Mouse (Mus musculus) C2C12 (cell line): ENCODE results near the gene Col11a2. TPM values are rescaled to one million over a fixed set of nuclear protein-coding genes. Genes with fewer than 3 reads are reported as not detected.

Experiments used
- H3K27me3 ChIP-seq: one replicate; pipeline ENCODE4 v1.6.1; 2011; ENCODE audit not compliant: control insufficient read depth, insufficient read depth, insufficient read length
- H3K36me3 ChIP-seq: one replicate; pipeline ENCODE4 v1.6.1; 2011; ENCODE audit not compliant: control insufficient read depth, insufficient read depth
- H3K4me3 ChIP-seq: one replicate; pipeline ENCODE4 v1.5.1; 2011; ENCODE audit warnings: mild to moderate bottlenecking, control low read depth; ENCODE audit not compliant: poor library complexity, insufficient read depth, severe bottlenecking
- H3K79me2 ChIP-seq: one replicate; pipeline ENCODE4 v1.6.1; 2011; ENCODE audit not compliant: control insufficient read depth, insufficient read depth
- H3K79me3 ChIP-seq: one replicate; pipeline ENCODE4 v1.6.1; 2011; ENCODE audit warnings: low read depth, control low read depth
- H3ac ChIP-seq: one replicate; pipeline ENCODE3; 2011; ENCODE audit warnings: low read depth; ENCODE audit not compliant: control insufficient read depth, insufficient read length
- CEBPB ChIP-seq: IDR thresholded peaks from one replicate; pipeline ENCODE4 v1.6.1; 2011; ENCODE audit warnings: low read depth, mild to moderate bottlenecking, control low read depth, moderate library complexity
- CTCF ChIP-seq: IDR thresholded peaks from one replicate; pipeline ENCODE4 v1.5.1; 2011; ENCODE audit not compliant: control insufficient read depth, insufficient read depth, insufficient read length
- FOSL1 ChIP-seq: IDR thresholded peaks from one replicate; pipeline ENCODE4 v1.8.0; 2011; ENCODE audit warnings: mild to moderate bottlenecking, low read length; ENCODE audit not compliant: poor library complexity, insufficient read depth, severe bottlenecking
- MAX ChIP-seq: IDR thresholded peaks from one replicate; pipeline ENCODE4 v1.6.1; 2011; ENCODE audit warnings: mild to moderate bottlenecking, control low read depth
- MYOD1 ChIP-seq: IDR thresholded peaks from one replicate; pipeline ENCODE4 v1.6.1; 2011; ENCODE audit warnings: low read depth; ENCODE audit not compliant: control insufficient read depth, insufficient read length
- MYOG ChIP-seq: IDR thresholded peaks from one replicate; pipeline ENCODE4 v1.6.1; 2011; ENCODE audit not compliant: control insufficient read depth, insufficient read length; ENCODE audit errors: extremely low read depth
- USF1 ChIP-seq: IDR thresholded peaks from one replicate; pipeline ENCODE4 v1.6.1; 2011; ENCODE audit warnings: low read depth, mild to moderate bottlenecking, control low read depth, moderate library complexity
- polyA plus RNA-seq: library from polyadenylated mRNA; unstranded; fragments of >200 nt; fragmentation: generic; extraction: Trizol; gene quantifications from one replicate; pipeline ENCODE4 v1.2.1, GENCODE M21; 2012; ENCODE audit warnings: missing spikeins

The Col11a2 gene
- polyA plus RNA-seq, 1 experiment, result 0.77 TPM

DNA sequence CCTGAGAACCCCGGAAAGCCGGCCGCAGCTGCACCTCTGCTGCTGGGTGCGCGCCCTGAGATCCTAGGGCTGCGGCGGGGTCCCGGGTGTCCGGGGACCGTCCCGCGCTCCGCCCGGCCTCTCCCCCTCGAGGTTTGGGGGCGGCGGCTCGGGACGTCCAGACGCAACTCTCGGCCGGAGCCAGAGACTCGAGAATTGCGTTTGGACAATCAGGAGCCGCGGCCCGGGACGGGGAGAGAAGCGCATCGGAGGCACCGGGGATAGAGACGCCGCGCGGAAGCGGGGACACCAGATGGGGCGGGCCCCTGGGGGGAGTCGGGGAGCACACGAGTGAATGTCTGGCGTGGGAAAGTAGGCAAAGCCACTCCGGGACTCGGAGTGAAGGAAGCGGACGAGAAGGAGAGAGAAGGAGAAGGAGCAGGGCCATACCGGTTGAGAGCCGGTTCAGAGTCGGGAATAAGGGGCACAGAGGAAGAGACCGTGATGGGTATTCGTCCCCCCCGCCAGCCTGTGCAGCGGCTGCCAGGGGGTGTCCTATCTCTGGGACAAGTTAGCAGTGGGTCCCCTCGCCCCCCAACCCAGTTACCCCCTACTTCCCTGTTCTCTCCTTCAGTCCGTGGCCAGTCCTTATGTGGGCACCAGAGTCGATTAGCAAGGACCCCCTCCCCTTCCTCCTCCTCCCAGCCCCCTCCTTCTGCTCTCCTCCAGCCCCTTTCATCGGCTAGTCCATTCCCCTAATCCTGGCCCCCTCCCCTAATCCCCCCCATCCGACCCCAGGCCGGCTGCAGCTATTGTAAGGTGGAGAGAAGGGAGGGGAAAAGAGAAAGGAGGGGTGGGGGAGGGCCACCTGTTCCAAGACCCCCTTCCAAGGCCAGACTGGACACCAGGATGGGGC lies 14.1 kb upstream of the Col11a2 start:
- H3K36me3 ChIP-seq, result peaks cover 21% of the 10 kb centered on the region

DNA sequence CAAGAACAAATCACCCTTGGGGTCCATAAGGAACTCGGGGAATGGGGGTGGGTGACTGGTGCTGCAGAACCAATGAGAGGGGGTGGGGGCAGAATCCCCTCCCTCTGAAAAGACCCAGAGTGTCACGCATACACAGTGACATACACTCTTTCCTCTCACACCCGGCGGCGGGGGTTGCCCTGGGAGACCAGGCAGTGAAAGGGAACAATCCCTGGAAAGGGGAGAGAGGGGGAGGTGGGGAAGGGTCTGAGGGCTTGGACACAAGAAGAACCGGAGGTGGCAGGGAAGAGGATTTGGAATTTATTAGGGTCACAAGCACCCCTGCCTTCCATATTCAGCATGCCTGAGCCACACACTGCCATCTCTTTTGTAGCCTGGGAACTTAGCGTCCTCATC lies 13.5 kb upstream of the Col11a2 start:
- H3K79me3 ChIP-seq, result peaks cover 20% of the 10 kb centered on the region
- H3K27me3 ChIP-seq, result no peaks in the 10 kb centered on the region
- H3K4me3 ChIP-seq, result no peak overlapping the region
- H3ac ChIP-seq, result no peak overlapping the region
- H3K36me3 ChIP-seq, result peaks cover 24% of the 10 kb centered on the region
- H3K79me2 ChIP-seq, result peaks cover 25% of the 10 kb centered on the region
- TF ChIP-seq MYOD1, result no peak

More for the DNA sequence above, 14.1 kb upstream of the Col11a2 start:
- H3ac ChIP-seq, result peak overlapping the region; percentile 87
- no peaks in the 10 kb centered on the region for H3K27me3 ChIP-seq
- H3K79me2 ChIP-seq, result peaks cover 19% of the 10 kb centered on the region
- peak overlapping the region; percentile 61 for H3K4me3 ChIP-seq
- TF ChIP-seq MYOD1 (no peak), MAX (no peak), CTCF (no peak), CEBPB (no peak), FOSL1 (no peak), MYOG (no peak), USF1 (no peak)
- H3K79me3 ChIP-seq, result peaks cover 13% of the 10 kb centered on the region

DNA sequence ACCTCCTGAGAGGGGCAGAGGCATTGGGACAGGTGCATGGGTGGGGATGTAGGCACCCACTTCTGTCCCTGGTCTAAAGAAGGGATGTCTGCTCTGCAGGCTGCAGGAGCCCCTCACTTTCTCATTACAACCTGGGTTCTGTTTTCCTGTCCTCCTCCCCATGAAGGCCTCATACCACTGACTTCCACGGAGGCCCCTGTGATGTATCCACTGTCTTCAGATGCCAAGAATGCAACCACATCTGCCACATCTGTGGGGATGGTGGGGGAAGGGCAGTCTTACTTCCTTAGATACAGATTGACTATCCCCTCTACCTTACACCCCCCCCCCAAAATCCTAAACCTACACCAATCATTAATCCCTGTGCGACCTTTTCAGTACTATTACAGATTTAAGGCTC lies 13.0 kb upstream of the Col11a2 start:
- H3ac ChIP-seq, result no peak overlapping the region
- H3K4me3 ChIP-seq, result no peak overlapping the region
- H3K79me2 ChIP-seq, result peaks cover 30% of the 10 kb centered on the region
- H3K36me3 ChIP-seq, result peaks cover 24% of the 10 kb centered on the region
- peaks cover 24% of the 10 kb centered on the region for H3K79me3 ChIP-seq
- TF ChIP-seq FOSL1 (no peak), CEBPB (no peak), MYOG (no peak), CTCF (no peak), MAX (no peak), USF1 (no peak), MYOD1 (no peak)
- H3K27me3 ChIP-seq, result no peaks in the 10 kb centered on the region

DNA sequence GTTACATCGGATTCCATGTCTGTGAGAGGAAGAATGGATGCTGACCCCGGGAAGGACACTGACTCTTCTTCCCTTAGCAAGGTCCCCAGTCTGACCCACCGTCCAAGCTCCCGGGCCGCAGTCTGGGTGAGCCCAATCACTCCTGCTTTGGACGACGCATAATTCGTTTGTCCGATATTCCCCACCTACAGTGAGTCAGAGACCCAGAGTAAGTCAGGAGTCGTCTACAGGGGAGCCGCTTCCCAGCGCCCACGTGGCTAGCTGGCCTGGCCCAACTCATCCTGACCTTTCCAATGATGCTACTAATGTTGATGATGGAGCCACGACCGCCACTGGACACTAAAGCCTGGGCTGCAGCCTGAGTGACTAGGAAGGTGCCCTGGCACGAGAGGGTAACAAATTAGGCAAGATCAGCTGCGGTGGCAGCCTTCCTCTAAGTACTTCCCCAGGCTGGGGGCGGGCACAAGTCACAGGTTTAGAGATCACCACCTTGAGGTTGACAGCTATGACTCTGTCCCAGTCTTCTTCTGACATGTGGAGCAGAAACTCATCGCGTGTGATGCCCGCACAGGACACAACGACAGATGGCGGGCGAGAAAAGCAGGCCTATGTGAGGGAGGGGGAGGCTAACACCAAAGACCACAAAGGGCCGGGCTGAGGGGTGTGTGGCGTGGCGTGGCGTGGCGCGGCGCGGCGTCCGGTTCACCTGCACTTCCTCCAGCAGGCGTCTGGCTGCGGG lies 12.2 kb upstream of the Col11a2 start:
- H3K79me3 ChIP-seq, result peaks cover 26% of the 10 kb centered on the region
- peak overlapping the region; percentile 78 for H3ac ChIP-seq
- peaks cover 24% of the 10 kb centered on the region for H3K36me3 ChIP-seq
- no peaks in the 10 kb centered on the region for H3K27me3 ChIP-seq
- no peak for TF ChIP-seq CEBPB
- TF ChIP-seq USF1, result peak; percentile 19
- H3K79me2 ChIP-seq, result peaks cover 32% of the 10 kb centered on the region
- peak overlapping the region; percentile 38 for H3K4me3 ChIP-seq

DNA sequence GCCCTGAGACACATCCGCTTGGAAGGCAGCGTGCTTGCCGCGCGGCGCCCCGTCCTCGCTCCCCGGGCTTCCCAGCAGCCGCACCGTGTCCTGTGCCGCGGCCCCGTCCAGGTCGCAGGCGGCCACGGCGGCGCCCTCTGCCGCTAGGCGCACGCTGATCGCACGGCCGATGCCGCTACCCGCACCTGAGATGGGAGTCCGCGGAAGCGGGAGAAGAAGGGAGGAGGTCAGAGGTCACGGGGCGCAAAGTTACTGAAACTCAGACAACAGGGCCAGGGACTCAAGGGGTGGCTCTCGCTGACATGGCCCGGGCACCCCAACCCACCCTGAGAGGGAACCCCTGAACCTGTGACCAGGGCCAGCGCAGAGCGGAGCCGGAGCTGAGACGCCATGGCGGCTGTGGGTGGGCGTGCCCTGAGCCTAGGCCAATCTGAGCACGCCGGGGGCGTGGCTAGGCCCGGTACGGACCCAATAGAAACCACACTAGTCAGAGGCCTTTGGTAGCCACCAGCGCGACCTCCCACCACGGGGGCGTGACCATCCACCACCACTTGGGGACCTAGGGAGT lies 11.5 kb upstream of the Col11a2 start, which contains the start of gene H2-Ke6:
Gene H2-Ke6 (minus strand): TSS at position 405 of the 568 bp plus-strand sequence.
- TF ChIP-seq USF1 (no peak), CTCF (peak; percentile 55), MAX (peak; percentile 45)
- peaks cover 29% of the 10 kb centered on the region for H3K79me3 ChIP-seq
- peaks cover 39% of the 10 kb centered on the region for H3K79me2 ChIP-seq
- H3ac ChIP-seq, result peak within 1 kb of the TSS; percentile 78
- no peaks in the 10 kb centered on the region for H3K27me3 ChIP-seq
- H3K36me3 ChIP-seq, result peaks cover 24% of the 10 kb centered on the region
- H3K4me3 ChIP-seq, result peak within 1 kb of the TSS; percentile 38
